Mouse (Mus musculus) urinary bladder, postnatal 14 days (tissue): ENCODE measurements at regions not wholly inside any gene's neighbourhood (a gene's known extent, or its start where the extent isn't known, plus 50 kb on each side); places are given as distances from the start of the nearest gene placed in this dataset.
"Not testable (repeated sequence)": the region's sequence is repeated elsewhere in the genome, so short reads cannot be mapped to it uniquely, and the experiment has no call there.

Experiments used
- DNase-seq: peaks from one replicate; pipeline ENCODE4 v3.0.0; 2021; ENCODE audit warnings: low spot score

DNA sequence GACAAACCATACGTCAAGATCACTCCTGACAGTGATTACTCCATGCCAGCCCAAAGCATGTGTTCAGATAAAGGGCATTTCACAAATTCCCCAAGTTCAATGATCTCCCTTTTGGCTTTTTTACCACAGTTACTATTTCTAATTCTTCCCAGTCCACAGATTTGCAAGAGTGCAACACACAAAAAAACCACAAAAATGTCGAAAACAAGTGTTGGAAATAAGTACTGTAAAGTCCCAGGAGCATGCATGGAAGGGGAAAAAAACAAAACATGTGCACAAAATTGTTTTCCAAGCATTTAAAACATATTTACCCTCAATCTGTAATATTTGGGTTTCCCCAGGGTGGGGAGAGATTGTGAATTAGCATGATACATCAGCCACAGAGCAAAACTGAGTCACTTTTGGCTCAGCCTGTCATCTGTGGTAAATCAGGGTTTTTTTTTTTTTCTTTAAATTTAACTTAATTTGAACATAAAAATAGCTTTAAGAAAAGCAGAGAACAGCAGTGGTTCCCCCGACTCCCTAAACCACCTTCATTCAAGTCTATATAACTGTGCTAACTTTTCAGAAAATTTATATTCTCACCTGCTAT is 351.3 kb upstream of the Intu start:
- no peak for DNase-seq

DNA sequence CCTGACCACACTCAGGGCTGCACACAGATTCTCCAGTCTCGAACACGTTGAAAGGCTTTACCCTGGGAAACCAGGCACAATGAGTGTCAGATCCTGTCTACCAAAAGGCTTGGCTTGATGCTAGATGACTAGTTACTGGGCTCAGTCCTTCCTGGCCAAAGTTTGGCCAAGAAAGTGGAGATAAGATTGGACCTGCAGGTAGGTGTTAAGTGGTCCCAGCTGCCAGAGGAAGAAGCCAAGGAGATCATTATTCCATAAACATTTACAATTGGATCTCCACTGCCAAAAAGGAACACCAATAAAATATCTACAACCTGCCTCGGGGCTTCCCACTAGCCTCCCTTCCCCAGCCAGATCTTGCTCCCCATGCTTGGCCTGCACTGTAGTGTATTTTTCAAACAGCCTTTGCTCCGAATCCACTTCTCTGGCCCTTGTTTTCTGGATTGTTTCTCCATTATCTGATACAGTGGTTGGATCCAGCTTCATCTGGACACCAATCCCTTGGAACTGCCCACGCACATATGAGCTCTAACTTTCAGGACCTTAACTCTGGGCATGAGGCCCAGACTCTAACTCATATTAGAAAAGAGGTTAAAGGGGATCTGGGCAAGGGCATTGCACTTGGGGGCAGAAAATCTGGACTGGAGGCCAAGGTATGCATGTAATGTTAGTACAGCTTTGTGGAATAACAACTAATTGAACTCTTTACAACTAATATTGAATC is 345.3 kb upstream of the Intu start:
- no peak for DNase-seq

DNA sequence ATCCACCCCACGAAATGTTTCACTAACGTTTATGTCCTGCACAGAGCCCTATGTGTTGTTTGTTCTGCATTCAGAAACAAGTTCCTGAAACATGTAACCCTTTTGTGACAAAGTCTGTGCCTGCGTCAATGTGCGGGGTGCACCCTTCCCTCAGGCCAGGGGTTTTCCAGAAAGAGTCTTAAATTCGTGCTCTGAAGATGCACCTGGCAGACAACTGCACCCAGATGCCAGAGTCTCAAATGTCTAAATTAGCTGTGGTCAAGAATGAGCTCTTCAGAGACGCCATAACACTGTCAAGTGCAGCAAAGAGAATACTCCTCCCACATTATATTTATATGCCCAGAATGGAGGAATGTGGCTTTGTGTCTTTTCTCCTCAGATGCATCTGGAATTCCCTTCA is 341.6 kb upstream of the Intu start:
- no peak for DNase-seq

DNA sequence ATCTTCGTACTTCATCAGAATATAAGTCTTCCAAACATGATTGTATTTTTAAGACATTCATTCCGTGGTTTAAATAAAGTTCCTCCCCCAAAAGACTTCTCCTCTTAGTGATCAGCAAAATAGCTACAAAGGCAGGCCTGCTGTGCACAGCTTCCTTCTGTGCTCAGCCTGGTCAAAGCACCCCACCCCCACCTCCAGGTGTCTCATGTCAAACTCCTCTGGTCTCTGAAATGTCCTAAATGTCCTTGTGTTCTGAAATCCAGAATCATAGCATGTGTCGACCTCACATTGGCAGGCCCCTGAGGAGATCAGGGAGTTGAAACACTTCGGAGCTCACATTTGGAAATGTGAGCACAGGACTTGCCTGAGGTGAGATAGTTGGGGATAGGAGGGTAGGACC is 341.1 kb upstream of the Intu start:
- no peak for DNase-seq

DNA sequence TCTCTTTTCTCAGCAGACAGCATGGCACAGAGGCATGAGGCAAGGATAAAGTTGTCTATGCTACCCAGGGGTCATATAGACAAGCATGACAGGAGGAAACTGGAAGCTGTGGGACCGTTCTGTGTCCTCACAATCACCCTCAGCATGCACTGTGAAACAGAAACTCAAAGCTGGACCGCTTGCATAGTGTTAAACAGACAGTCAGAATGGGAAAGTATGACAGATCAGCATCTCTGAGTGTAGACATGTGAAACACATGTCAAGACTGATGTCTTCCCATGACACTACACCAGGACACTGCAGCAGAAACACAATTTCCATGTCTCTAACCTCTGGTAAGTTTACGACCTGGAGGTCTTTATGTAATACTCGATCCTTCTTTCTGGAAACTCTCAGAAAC is 330.9 kb upstream of the Intu start:
- no peak for DNase-seq

DNA sequence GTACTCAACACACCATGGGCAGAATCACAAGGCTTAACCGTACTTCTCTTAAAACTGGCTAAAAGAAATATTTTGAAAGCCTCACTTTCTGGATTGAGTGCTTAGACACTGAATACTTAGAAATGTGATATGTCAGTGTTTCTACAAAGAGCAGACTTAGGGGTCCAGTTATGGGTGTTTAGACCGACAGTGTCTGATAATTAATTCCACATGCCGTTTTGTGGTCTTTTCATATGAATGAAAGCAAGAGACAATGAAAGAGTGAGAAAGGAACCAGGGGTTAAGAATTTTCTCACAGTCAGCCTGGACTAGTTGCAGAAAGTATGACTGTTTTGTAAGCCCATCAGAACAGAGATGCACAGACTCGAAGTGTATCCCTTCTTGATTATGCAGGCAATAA is 324.8 kb upstream of the Intu start:
- no peak for DNase-seq

DNA sequence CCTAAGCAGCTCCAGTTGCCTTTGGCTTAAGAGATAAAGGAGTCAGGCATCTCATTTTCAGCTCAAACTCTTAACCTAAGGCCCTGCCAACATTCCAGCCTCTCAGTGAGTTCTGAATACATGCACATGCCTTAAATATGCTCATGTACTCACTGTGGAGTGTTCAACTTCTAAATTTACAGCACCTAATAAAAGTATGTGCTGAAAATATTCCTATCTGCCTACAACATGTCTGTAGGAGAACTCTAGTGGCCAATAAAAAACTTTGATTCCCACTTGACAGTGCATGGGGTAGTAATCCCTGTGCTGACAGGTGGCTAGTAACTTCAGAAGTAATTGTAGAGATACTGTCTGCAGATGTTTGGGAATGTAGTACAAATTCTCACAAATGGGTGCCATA is 319.3 kb upstream of the Intu start:
- no peak for DNase-seq

DNA sequence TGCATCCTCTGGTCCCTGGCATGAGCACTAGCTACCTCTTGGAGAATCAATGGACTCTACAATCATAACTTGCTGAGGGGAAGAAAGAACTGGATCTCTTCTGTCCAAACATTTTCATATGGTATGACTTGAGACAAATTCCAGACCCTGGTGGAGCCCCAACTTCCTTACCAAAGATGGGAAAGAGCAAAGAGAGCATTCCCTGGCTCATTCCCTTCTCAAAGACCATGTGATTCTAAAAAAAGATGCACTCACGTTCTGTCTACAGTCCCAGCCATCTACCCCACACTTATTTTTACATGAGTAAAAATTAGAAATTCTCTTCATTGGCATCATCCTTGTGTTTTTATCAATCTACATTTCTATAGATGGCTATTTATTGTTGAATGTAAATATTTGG is 304.3 kb upstream of the Intu start:
- no peak for DNase-seq

DNA sequence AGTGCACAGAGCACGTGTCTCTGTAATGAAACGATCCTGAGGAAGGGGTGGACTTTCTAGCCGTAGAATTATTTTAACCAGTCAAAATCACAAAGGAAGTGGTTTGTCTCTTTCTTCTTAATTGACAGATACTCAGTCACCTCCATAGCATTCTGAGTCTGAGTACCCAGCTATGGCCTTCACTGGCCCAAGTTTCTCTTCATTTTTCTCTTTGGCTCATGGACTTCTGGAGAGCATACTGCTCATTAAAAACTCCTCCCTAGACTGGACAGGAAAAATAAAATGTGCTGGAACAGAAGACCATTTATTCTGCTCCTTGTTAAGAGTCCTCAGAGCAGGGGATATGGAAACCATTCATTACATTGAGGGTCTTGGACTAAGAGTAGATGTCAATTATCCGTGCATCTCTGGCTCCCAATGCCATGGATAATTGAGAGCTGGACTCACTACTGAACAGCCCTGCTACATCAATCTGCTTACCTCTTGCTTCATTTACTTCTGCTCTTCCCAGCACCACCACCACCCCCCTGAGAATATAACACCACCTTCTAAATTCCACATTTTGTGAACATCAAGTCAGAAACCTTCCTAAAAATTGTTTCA is 287.5 kb upstream of the Intu start:
- DNase-seq, result no peak

DNA sequence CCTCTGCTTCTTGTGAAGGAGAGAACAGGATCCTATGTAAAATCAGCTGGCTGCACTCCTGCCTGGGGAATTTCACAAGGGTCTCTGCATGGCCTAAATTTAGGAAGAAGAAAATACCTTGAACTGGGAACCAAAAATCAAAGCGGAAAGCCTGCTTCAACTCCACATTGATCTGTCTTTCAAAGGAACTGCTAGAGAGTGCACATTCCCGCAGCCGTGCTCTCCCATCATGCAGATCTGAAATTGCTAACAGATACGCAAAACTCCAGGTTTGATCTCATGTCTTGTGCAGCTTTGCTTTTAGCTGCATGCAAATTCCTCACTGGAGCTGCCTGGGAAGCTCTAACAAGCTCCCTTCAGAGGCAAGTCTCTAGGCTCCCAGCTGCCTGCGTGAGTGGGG is 276.7 kb upstream of the Intu start:
- no peak for DNase-seq

DNA sequence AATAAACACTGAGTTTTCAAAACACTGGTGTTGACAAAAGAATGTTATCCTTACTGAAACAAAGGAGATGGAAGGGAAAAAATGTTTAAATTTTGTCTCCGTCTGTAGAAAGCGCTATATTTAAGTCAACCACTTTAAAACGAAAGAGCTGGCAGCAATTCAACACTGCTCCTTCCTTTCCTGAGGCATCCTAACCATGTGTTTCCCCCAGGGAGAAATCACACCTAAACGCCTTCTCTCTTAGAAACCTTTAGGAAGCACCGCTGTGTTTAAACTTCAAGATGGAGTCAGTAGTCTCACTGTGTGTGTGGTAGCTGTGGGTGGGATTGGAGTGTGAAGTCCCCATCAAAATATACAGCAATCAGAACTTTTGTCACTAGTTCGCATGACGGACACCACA is 268.6 kb upstream of the Intu start:
- no peak for DNase-seq

DNA sequence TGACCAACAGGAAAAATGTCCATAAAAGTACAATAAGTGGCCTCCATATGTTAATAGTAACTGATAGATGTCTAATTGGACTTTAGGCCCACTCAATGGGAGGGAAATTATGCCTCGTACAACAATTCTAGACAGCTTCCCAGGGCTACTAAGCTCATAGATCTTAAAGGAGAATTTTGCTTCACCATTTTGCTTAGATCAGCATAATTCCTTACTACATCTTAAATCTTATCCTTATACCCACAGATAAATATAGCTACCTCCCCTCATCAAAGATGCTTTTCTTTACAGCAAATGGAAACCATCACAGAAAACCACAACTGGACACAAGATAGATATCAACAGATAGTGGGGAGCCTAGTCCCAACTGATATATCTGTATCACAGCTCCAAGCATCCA is 263.6 kb upstream of the Intu start:
- no peak for DNase-seq

DNA sequence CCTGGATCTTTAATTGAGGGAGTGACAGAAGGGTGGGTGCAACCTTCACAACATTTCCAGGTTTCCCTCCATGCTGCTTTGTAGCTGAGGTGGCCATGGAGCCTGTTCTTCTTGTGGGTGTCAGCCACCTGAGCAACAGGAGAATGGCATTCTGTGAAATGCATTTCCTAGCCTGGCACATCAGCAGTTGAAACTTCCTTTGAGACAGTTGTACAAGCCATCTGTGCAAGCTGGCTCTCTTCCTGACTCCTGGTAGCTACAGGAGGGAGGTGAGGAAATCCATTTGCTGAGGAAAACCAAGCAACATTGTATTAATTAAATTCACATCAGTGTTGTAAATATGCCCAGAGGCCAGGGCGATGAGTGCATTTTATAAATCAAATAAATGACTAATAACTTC is 248.2 kb upstream of the Intu start:
- DNase-seq, result no peak

DNA sequence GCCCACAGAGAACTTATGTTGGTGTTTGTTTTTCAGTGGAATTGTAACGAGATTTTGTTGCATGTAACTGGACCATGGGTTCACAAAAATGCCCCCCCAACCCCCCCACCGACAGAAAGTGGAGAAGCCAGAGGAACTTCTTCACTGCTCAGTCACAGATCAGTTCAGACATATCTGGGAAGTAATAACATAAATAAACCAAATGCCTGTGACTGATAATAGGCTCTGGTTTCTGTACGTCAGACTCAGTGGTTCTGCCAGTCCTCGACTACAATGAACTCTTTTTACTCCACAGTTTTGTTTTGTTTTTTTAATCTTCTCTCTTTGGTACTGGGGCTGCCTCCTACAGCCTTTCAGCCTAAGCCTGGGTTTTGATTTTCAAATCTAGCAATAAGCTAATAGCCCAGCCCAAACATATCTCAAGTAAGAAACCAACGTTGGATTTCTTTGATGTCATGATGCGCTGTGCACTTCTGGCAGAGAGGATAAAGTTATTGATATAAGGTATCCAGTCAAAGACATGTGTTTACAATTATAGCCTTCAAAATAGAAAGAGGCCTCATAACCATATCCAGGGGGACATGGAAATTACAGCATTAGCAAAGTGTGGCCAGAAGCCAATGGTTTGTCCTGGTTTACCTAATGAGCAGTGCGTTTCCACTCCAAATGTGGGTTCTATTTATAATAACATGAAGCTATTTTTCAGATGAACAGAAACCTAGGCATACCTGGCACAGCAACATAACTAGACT is 244.0 kb upstream of the Intu start:
- DNase-seq, result no peak

DNA sequence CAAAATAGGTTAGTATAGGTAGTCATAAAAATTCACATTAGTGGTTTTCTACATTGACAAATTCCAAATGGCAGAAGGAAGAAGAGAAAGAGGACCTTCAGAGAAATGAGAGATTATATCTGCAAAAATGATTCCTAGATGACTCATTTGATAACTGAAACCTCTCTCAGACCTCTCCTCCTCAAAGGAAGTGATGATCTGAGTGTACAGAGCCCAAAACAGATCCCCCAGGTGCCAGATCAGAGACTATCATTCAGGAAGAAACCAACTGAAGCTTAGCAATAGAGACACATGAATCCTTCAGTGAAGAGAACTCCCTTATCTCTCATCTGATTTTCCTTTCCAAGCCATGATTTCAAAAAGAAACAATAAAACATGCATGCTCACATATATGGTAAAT is 234.0 kb upstream of the Intu start:
- DNase-seq, result no peak

DNA sequence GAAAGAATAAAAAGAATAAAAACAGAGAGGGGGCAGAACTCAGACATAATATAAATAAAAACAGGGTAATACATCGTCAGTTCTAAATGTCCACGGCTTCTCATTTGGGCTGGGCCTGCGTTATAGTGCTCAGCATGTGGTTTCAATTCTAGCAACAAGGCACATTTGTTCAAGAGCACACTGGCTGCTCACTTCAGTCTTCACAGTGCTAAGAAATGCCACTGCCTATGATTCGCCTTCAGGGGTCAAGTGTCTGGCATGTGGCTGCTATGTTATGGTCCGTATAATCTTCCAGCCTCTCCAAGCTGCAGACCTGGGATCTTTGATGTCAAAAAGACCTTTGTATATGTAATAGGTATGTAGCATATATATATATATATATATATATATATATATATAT is 210.8 kb upstream of the Intu start:
- no peak for DNase-seq

DNA sequence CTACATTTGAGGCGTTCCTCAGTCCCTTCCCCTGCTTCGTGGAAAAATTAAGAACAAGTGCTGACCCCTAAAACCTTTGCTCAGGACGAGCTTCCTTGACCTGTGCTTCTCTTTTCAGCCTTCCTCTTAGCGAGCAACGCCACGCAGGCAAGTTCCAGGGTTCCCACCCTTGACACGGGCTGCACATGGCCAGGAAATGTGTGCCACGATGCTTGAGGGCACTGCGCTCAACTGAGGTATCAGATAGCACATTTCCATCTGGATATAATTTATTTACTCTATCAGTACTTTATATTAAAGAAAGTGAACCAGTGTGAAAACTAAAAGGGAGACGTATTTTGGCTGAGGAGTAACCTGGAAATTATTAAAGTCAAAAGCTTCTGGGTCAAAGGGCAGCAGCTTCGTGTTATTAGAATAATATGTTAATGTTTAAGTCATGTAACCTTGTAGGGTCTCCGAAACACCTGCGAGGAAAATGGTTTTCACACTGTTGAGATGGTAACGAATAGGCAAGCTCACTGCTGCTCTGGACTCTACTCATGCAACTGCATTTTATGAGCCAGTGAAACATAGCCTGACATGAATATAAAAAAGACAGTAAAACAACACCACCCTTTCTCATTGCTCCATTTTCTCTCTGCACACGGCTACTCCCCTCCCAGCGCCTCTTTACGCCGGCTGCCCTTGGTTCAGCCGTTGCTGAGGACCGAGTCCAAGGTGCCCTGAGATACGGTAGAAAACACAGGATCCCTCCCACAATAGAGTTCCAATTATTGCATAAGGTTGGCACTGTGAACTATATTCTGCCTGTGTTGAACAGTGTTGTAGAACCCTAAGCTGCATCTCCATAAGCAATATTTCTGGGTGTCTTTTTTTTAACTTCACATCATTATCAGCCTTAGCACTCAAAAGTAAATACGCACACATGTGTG is 204.9 kb upstream of the Intu start:
- DNase-seq, result no peak

DNA sequence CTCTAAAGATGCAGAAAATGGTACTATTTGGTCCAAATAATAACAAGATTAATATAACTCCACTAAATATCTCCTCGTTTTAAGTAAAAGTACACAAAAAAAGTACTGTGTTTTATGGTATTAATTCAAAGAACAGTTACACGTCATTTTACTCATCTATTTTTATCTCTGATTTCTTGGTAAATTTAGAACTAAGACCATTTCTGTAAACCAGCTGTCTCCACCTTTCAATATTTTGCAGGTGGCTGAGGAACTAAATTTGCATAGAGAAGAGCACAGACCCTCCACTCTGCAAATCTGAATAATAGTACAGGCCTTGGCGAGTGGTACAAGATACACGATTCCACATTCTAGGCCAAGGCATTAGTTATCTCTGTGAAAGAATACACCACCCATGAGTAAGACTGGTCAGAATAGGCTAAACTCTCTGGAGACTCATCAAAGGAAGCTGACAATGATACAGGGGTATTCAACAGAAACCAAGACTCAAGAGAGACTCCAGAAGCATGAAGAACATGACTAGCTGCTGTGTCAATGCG is 191.5 kb upstream of the Intu start:
- DNase-seq, result no peak

DNA sequence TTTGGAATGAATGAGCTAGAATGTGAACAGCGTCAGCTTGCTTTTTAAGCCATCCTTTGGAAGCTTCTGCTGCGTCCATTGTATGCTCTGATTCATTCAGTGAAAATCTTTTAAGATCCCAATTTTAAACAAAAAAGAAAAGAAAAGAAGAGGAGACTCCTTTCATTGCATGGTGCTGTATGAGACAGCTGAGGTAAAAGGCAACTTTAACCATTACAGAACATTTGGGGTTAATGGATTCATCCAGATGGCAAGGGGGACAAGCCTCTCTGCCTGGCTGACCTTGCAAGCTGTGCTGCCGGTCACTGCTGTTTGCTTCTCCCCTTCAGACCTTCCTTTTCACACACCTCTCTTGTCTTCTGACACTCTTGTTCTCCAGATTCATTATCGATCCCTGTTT is 176.0 kb upstream of the Intu start:
- DNase-seq, result no peak

DNA sequence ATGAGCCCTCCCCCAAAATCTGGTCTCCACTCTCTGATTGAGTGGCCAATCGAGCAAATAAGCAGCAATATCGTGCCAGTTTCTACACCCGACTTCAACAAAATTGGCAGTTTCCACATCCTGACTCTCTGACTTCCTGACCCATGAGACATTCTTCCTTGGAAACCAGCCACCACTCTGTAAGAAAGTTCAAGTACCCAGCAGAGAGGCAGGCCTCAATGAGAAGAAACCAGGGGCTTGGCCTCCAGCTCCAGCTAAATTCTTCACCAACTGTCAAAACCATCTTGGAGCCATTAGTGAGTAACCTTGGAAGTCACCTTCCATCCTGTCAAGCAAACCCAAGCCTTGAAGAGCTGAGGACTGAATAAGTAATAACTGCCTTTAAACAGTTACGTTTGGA is 162.7 kb upstream of the Intu start:
- DNase-seq, result no peak

DNA sequence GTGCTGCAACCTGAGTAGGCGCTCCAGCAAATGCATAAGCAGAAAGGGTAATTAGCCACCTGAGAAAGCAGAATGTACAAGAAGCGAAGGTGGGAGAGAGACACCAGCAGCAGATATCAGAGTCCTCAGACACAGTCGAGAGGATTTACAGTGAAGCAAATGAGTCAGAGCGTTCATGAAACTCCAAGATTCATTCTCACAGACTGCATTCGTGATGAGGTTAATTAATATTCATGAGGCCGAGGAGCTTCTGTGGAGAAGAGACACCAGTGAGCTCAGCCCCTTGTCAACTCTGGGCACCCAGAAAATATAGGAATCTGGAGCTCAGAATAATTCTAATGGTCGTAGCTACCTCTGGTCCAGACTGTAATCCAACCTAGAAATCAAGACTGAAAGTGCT is 159.7 kb upstream of the Intu start:
- DNase-seq, result no peak

DNA sequence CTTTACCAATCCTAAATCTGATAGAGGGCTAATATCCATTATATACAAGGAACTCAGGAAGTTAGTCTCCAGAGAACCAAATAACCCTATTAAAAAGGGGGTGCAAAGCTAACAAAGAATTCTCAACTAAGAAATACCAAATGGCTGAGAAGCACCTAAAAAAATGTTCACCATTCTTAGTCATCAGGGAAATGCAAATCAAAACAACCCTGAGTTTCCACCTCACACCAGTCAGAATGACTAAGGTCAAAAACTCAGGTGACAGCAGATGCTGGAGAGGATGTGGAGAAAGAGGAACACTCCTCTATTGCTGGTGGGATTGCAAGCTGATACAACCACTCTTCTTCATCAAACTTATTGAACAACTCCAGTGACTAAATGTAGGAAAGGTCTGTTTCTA is 154.9 kb upstream of the Intu start:
- DNase-seq, result not testable (repeated sequence)
